Mouse (Mus musculus) adrenal gland, adult 2 months (tissue): ENCODE data around the gene Cdk8. TPM values are rescaled to one million over a fixed set of nuclear protein-coding genes. Genes with fewer than 3 reads are reported as not detected.
"Not testable (repeated sequence)": the region's sequence is repeated elsewhere in the genome, so short reads cannot be mapped to it uniquely, and the experiment has no call there.

ENCODE experiments used
- DNase-seq: peaks from one replicate; pipeline ENCODE4 v3.0.0; 2021
- long read RNA-seq: library from polyadenylated mRNA; stranded (forward); transcript quantifications from one replicate; pipeline ENCODE4 v2.0.0, GENCODE M21; 2021
- polyA plus RNA-seq: library from polyadenylated mRNA; depleted of rRNA; stranded (reverse); fragments of >200 nt; gene quantifications from 2 replicates; pipeline ENCODE4 v1.2.3, GENCODE M21; 2012; rRNA removed
- total RNA-seq, 2 experiments: library from RNA; stranded (reverse); gene quantifications; 2 replicates each; pipeline ENCODE4 v1.2.3; 2021

The Cdk8 gene
- total RNA-seq: 10 to 100 TPM; 41.1 to 79.6 TPM
- 42.2 and 70.3 TPM in 2 replicates for polyA plus RNA-seq
- long read RNA-seq, partial matches to known transcripts: 2 of 21 reads
- long read RNA-seq, other reads (novel, unspliced or antisense): 15 of 21 reads

- DNase-seq: peak; percentile 96
These were observed at the start of gene Cdk8 for GRCm38 (mm10) chr5:146230864-146231654. TSS of gene Cdk8 (plus strand) at chr5:146231230.

GRCm38 (mm10) chr5:146185204-146185603 lies 45.8 kb upstream of the Cdk8 start, which contains the start of gene 1700001J03Rik:
TSS of gene 1700001J03Rik (minus strand) at chr5:146185304.
- not testable (repeated sequence) for DNase-seq

GRCm38 (mm10) chr5:146187441-146187840 lies 43.6 kb upstream of the Cdk8 start:
- peak; percentile 60 for DNase-seq

- no peak for DNase-seq
These were observed 42.9 kb upstream of the Cdk8 start for GRCm38 (mm10) chr5:146188144-146188543.

- DNase-seq: no peak
These were observed 42.3 kb upstream of the Cdk8 start for GRCm38 (mm10) chr5:146188712-146189111.

- no peak for DNase-seq
These were observed 40.9 kb upstream of the Cdk8 start for GRCm38 (mm10) chr5:146190093-146190492.

- DNase-seq: no peak
These were observed 40.3 kb upstream of the Cdk8 start for GRCm38 (mm10) chr5:146190501-146191269.

GRCm38 (mm10) chr5:146193360-146193759 lies 37.7 kb upstream of the Cdk8 start:
- no peak for DNase-seq

GRCm38 (mm10) chr5:146199073-146199472 lies 32.0 kb upstream of the Cdk8 start:
- DNase-seq: no peak

- DNase-seq: no peak
These were observed 31.5 kb upstream of the Cdk8 start for GRCm38 (mm10) chr5:146199540-146199939.

- no peak for DNase-seq
These were observed 30.4 kb upstream of the Cdk8 start for GRCm38 (mm10) chr5:146200580-146200979.

GRCm38 (mm10) chr5:146203921-146204320 lies 27.1 kb upstream of the Cdk8 start:
- DNase-seq: no peak

GRCm38 (mm10) chr5:146205537-146205936 lies 25.5 kb upstream of the Cdk8 start:
- DNase-seq: no peak

- DNase-seq: no peak
These were observed 10.5 kb upstream of the Cdk8 start for GRCm38 (mm10) chr5:146220501-146220878.

- DNase-seq: peak; percentile 96
These were observed 9.9 kb upstream of the Cdk8 start, which contains the start of gene Rnf6 for GRCm38 (mm10) chr5:146220879-146221714. TSS of gene Rnf6 (minus strand) at chr5:146221555.

GRCm38 (mm10) chr5:146221722-146222121 lies 9.3 kb upstream of the Cdk8 start:
- no peak for DNase-seq

GRCm38 (mm10) chr5:146223786-146224185 lies 7.2 kb upstream of the Cdk8 start:
- no peak for DNase-seq

GRCm38 (mm10) chr5:146227496-146227895 lies 3.5 kb upstream of the Cdk8 start:
- no peak for DNase-seq

- no peak for DNase-seq
These were observed 970 bp upstream of the Cdk8 start for GRCm38 (mm10) chr5:146229869-146230650.

GRCm38 (mm10) chr5:146231655-146231996 lies 596 bp downstream of the Cdk8 start:
- no peak for DNase-seq

GRCm38 (mm10) chr5:146232056-146232675 lies 1.1 kb downstream of the Cdk8 start:
- no peak for DNase-seq
